Mouse (Mus musculus) midbrain, embryonic 13.5 days (tissue): ENCODE data around the gene Spata45. TPM values are rescaled to one million over a fixed set of nuclear protein-coding genes. Genes with fewer than 3 reads are reported as not detected.

ENCODE experiments used
- ATAC-seq: fragments of 200-750 bp; cut with Nextera tagmentation; 2 replicates; pipeline ENCODE4 v1.8.0; 2017; ENCODE audit warnings: mild to moderate bottlenecking, moderate TSS enrichment, moderate library complexity
- H3K27ac ChIP-seq: fragments of 300-500 bp; sonication (generic); 2 replicates; pipeline ENCODE4 v1.5.1; 2015; ENCODE audit warnings: inconsistent platforms, mild to moderate bottlenecking, moderate library complexity
- H3K27me3 ChIP-seq: fragments of 300-500 bp; sonication (generic); 2 replicates; pipeline ENCODE4 v1.6.1; 2015; ENCODE audit warnings: mild to moderate bottlenecking, inconsistent platforms
- H3K36me3 ChIP-seq: fragments of 300-500 bp; sonication (generic); 2 replicates; pipeline ENCODE4 v1.6.1; 2015; ENCODE audit warnings: mild to moderate bottlenecking, inconsistent platforms
- H3K4me1 ChIP-seq: fragments of 300-500 bp; sonication (generic); replicated peaks from 2 replicates; pipeline ENCODE4 v1.6.1; 2015; ENCODE audit warnings: inconsistent platforms
- H3K4me2 ChIP-seq: fragments of 300-500 bp; sonication (generic); replicated peaks from 2 replicates; pipeline ENCODE4 v1.6.1; 2015; ENCODE audit warnings: moderate library complexity, mild to moderate bottlenecking, inconsistent platforms
- H3K4me3 ChIP-seq: fragments of 300-500 bp; sonication (generic); replicated peaks from 2 replicates; pipeline ENCODE4 v1.5.1; 2015; ENCODE audit warnings: mild to moderate bottlenecking, inconsistent platforms
- H3K9ac ChIP-seq: fragments of 300-500 bp; sonication (generic); replicated peaks from 2 replicates; pipeline ENCODE4 v1.6.1; 2015; ENCODE audit warnings: mild to moderate bottlenecking, inconsistent platforms
- H3K9me3 ChIP-seq: fragments of 300-500 bp; sonication (generic); 2 replicates; pipeline ENCODE4 v1.6.1; 2016; ENCODE audit warnings: mild to moderate bottlenecking, inconsistent platforms
- WGBS: fragments of 180-500 bp; shearing (Covaris S2); methylation state at CpG from one replicate; pipeline ENCODE4 v1.1.7; 2015; 5-methylcytosine and 5-hydroxymethylcytosine counted together
- polyA plus RNA-seq: library from polyadenylated mRNA; unstranded; fragments of >200 nt; fragmentation: Nextera tagmentation; extraction: Ambion mirVana; gene quantifications from 2 replicates; pipeline ENCODE4 v1.2.1, GENCODE M21; 2015

Spata45 gene
- polyA plus RNA-seq, 1 experiment from 2014 or later = not detected

- ATAC-seq = no peak
- WGBS = 89% methylated on average over 6 of the region's 6 CpGs
- H3K4me2 ChIP-seq = no peak overlapping the region
- no peaks in the 10 kb centered on the region for H3K4me1 ChIP-seq
- H3K27me3 ChIP-seq = no peaks in the 10 kb centered on the region
- no peaks in the 10 kb centered on the region for H3K9me3 ChIP-seq
- H3K4me3 ChIP-seq = no peak overlapping the region
- H3K36me3 ChIP-seq = peaks cover 40% of the 10 kb centered on the region
- no peak overlapping the region for H3K27ac ChIP-seq
- H3K9ac ChIP-seq = no peak overlapping the region
Measured at GRCm38 (mm10) chr1:191071613-191072012, 35.2 kb downstream of the Spata45 start.

GRCm38 (mm10) chr1:191072329-191072913 lies 36.0 kb downstream of the Spata45 start:
- WGBS = 94% methylated on average over 16 of the region's 16 CpGs
- Histone ChIP-seq H3K27ac (no peak overlapping the region), H3K36me3 (peaks cover 46% of the 10 kb centered on the region), H3K4me2 (no peak overlapping the region), H3K27me3 (no peaks in the 10 kb centered on the region), H3K9me3 (no peaks in the 10 kb centered on the region), H3K4me1 (no peaks in the 10 kb centered on the region), H3K4me3 (no peak overlapping the region), H3K9ac (no peak overlapping the region)
- no peak for ATAC-seq

GRCm38 (mm10) chr1:191073001-191073400 lies 36.6 kb downstream of the Spata45 start:
- Histone ChIP-seq H3K4me2 (no peak overlapping the region), H3K36me3 (peaks cover 51% of the 10 kb centered on the region), H3K9ac (no peak overlapping the region), H3K27ac (no peak overlapping the region), H3K4me1 (no peaks in the 10 kb centered on the region), H3K27me3 (no peaks in the 10 kb centered on the region), H3K4me3 (no peak overlapping the region), H3K9me3 (no peaks in the 10 kb centered on the region)
- 84% methylated on average over 6 of the region's 6 CpGs for WGBS
- ATAC-seq = no peak

- H3K27ac ChIP-seq = no peak overlapping the region
- no peak overlapping the region for H3K4me2 ChIP-seq
- H3K9me3 ChIP-seq = no peaks in the 10 kb centered on the region
- ATAC-seq = no peak
- no peaks in the 10 kb centered on the region for H3K27me3 ChIP-seq
- H3K9ac ChIP-seq = no peak overlapping the region
- WGBS = 96% methylated on average over 4 of the region's 4 CpGs
- no peak overlapping the region for H3K4me3 ChIP-seq
- H3K4me1 ChIP-seq = no peaks in the 10 kb centered on the region
- H3K36me3 ChIP-seq = peaks cover 52% of the 10 kb centered on the region
Measured at GRCm38 (mm10) chr1:191073486-191073885, 37.0 kb downstream of the Spata45 start.

GRCm38 (mm10) chr1:191075199-191075883 lies 38.9 kb downstream of the Spata45 start:
- ATAC-seq = no peak
- WGBS = 67% methylated on average over 10 of the region's 10 CpGs
- Histone ChIP-seq H3K9ac (no peak overlapping the region), H3K4me3 (no peak overlapping the region), H3K4me2 (no peak overlapping the region), H3K36me3 (peaks cover 43% of the 10 kb centered on the region), H3K27me3 (no peaks in the 10 kb centered on the region), H3K4me1 (no peaks in the 10 kb centered on the region), H3K27ac (no peak overlapping the region), H3K9me3 (no peaks in the 10 kb centered on the region)

GRCm38 (mm10) chr1:191083230-191083629 lies 46.8 kb downstream of the Spata45 start:
- ATAC-seq = no peak
- no peak overlapping the region for H3K4me2 ChIP-seq
- no peaks in the 10 kb centered on the region for H3K4me1 ChIP-seq
- peaks cover 27% of the 10 kb centered on the region for H3K36me3 ChIP-seq
- no peak overlapping the region for H3K27ac ChIP-seq
- no peaks in the 10 kb centered on the region for H3K9me3 ChIP-seq
- no peaks in the 10 kb centered on the region for H3K27me3 ChIP-seq
- H3K4me3 ChIP-seq = no peak overlapping the region
- WGBS = 93% methylated on average over 8 of the region's 8 CpGs
- H3K9ac ChIP-seq = no peak overlapping the region

- H3K4me1 ChIP-seq = no peaks in the 10 kb centered on the region
- 77% methylated on average over 5 of the region's 5 CpGs for WGBS
- no peak for ATAC-seq
Measured at GRCm38 (mm10) chr1:191084951-191085559, 48.6 kb downstream of the Spata45 start.

GRCm38 (mm10) chr1:191085597-191085996 lies 49.2 kb downstream of the Spata45 start:
- no peaks in the 10 kb centered on the region for H3K4me1 ChIP-seq
- H3K4me2 ChIP-seq = no peak overlapping the region
- WGBS = 87% methylated on average over 12 of the region's 12 CpGs
- no peak overlapping the region for H3K4me3 ChIP-seq
- no peak overlapping the region for H3K27ac ChIP-seq
- no peak for ATAC-seq
- H3K9me3 ChIP-seq = no peaks in the 10 kb centered on the region
- H3K27me3 ChIP-seq = no peaks in the 10 kb centered on the region
- peaks cover 18% of the 10 kb centered on the region for H3K36me3 ChIP-seq
- no peak overlapping the region for H3K9ac ChIP-seq

More at GRCm38 (mm10) chr1:191084951-191085559, 48.6 kb downstream of the Spata45 start:
- no peaks in the 10 kb centered on the region for H3K9me3 ChIP-seq
- H3K4me2 ChIP-seq = no peak overlapping the region
- H3K36me3 ChIP-seq = peaks cover 22% of the 10 kb centered on the region
- no peak overlapping the region for H3K27ac ChIP-seq
- H3K4me3 ChIP-seq = no peak overlapping the region
- no peaks in the 10 kb centered on the region for H3K27me3 ChIP-seq
- no peak overlapping the region for H3K9ac ChIP-seq

GRCm38 (mm10) chr1:191086304-191086878 lies 50.0 kb downstream of the Spata45 start:
- Histone ChIP-seq H3K9me3 (no peaks in the 10 kb centered on the region), H3K4me2 (no peak overlapping the region), H3K4me3 (no peak overlapping the region), H3K4me1 (no peaks in the 10 kb centered on the region), H3K9ac (no peak overlapping the region), H3K27me3 (no peaks in the 10 kb centered on the region), H3K27ac (no peak overlapping the region), H3K36me3 (peaks cover 14% of the 10 kb centered on the region)
- ATAC-seq = no peak
- 89% methylated on average over 7 of the region's 7 CpGs for WGBS

- no peaks in the 10 kb centered on the region for H3K9me3 ChIP-seq
- H3K4me2 ChIP-seq = no peak overlapping the region
- H3K4me1 ChIP-seq = no peaks in the 10 kb centered on the region
- ATAC-seq = no peak
- 79% methylated on average over 8 of the region's 8 CpGs for WGBS
- no peak overlapping the region for H3K4me3 ChIP-seq
- peaks cover 11% of the 10 kb centered on the region for H3K36me3 ChIP-seq
- H3K27me3 ChIP-seq = no peaks in the 10 kb centered on the region
- no peak overlapping the region for H3K9ac ChIP-seq
- no peak overlapping the region for H3K27ac ChIP-seq
Measured at GRCm38 (mm10) chr1:191086960-191087359, 50.5 kb downstream of the Spata45 start.

GRCm38 (mm10) chr1:191087955-191088354 lies 51.5 kb downstream of the Spata45 start:
- no peaks in the 10 kb centered on the region for H3K9me3 ChIP-seq
- H3K27ac ChIP-seq = no peak overlapping the region
- H3K27me3 ChIP-seq = no peaks in the 10 kb centered on the region
- ATAC-seq = no peak
- no peak overlapping the region for H3K4me2 ChIP-seq
- H3K36me3 ChIP-seq = 0 out of 2 replicates have a peak, but pooled peaks cover 3% of the 10 kb centered on the region
- H3K4me3 ChIP-seq = no peak overlapping the region
- H3K9ac ChIP-seq = no peak overlapping the region
- WGBS = 93% methylated on average over 5 of the region's 5 CpGs
- no peaks in the 10 kb centered on the region for H3K4me1 ChIP-seq

- Histone ChIP-seq H3K9me3 (no peaks in the 10 kb centered on the region), H3K36me3 (no peaks in the 10 kb centered on the region), H3K27me3 (no peaks in the 10 kb centered on the region), H3K4me3 (no peak overlapping the region), H3K4me1 (no peaks in the 10 kb centered on the region), H3K9ac (no peak overlapping the region), H3K27ac (no peak overlapping the region), H3K4me2 (no peak overlapping the region)
- no peak for ATAC-seq
- 78% methylated on average over 6 of the region's 6 CpGs for WGBS
Measured at GRCm38 (mm10) chr1:191089355-191089754, 52.9 kb downstream of the Spata45 start.
